Mouse (Mus musculus): ENCODE measurements around the gene Dnmt3b. TPM values are rescaled to one million over a fixed set of nuclear protein-coding genes. Genes with fewer than 3 reads are reported as not detected.
"Not testable (repeated sequence)": the region's sequence is repeated elsewhere in the genome, so short reads cannot be mapped to it uniquely, and the experiment has no call there.

Dnmt3b gene
- total RNA-seq, 2 experiments from 2014 or later = 1.5 to 1.7 TPM

- DNase-seq (ENCODE audit: extremely low spot score in 1 of 2, low spot score in 2 of 2); intact Hi-C loops (cut with DNase I): not testable (repeated sequence)
Measured at GRCm38 (mm10) chr2:153693413-153693812, 44.2 kb downstream of the Dnmt3b start.

GRCm38 (mm10) chr2:153694462-153695085 is 45.3 kb downstream of the Dnmt3b start:
- peak in 1 of 2 experiments; percentile 54 for DNase-seq (ENCODE audit: extremely low spot score in 1 of 2, low spot score in 2 of 2)
- intact Hi-C loops (cut with DNase I) = no loop called here

GRCm38 (mm10) chr2:153696352-153696751 is 47.1 kb downstream of the Dnmt3b start, which contains the start of gene Dnmt3c:
TSS of gene Dnmt3c (plus strand) at chr2:153696652.
- intact Hi-C loops (cut with DNase I) = no loop called here
- no peak for DNase-seq (ENCODE audit: extremely low spot score in 1 of 2, low spot score in 2 of 2)

- intact Hi-C loops (cut with DNase I) = no loop called here
- DNase-seq (ENCODE audit: extremely low spot score in 1 of 2, low spot score in 2 of 2) = no peak
Measured at GRCm38 (mm10) chr2:153703389-153703788, 54.1 kb downstream of the Dnmt3b start.

GRCm38 (mm10) chr2:153710701-153711330 is 61.6 kb downstream of the Dnmt3b start:
- no peak for DNase-seq (ENCODE audit: extremely low spot score in 1 of 2, low spot score in 2 of 2)
- intact Hi-C loops (cut with DNase I) = loop anchor here (5.0 kb wide), 1 partner anchor 91 kb away; no protein-coding TSS in a partner anchor

- intact Hi-C loops (cut with DNase I) = loop anchor here (5.0 kb wide), 1 partner anchor 90 kb away; no protein-coding TSS in a partner anchor
- peak in 1 of 2 experiments; percentile 36 for DNase-seq (ENCODE audit: extremely low spot score in 1 of 2, low spot score in 2 of 2)
Measured at GRCm38 (mm10) chr2:153712646-153713091, 63.4 kb downstream of the Dnmt3b start.

GRCm38 (mm10) chr2:153713227-153713626 is 64.0 kb downstream of the Dnmt3b start:
- DNase-seq (ENCODE audit: extremely low spot score in 1 of 2, low spot score in 2 of 2) = peak; percentile 68 to 81
- intact Hi-C loops (cut with DNase I) = loop anchor here (5.0 kb wide), 1 partner anchor 89 kb away; no protein-coding TSS in a partner anchor

- intact Hi-C loops (cut with DNase I); DNase-seq (ENCODE audit: extremely low spot score in 1 of 2, low spot score in 2 of 2): not testable (repeated sequence)
Measured at GRCm38 (mm10) chr2:153717861-153718260, 68.6 kb downstream of the Dnmt3b start.

- no peak for DNase-seq (ENCODE audit: extremely low spot score in 1 of 2, low spot score in 2 of 2)
- intact Hi-C loops (cut with DNase I) = no loop called here
Measured at GRCm38 (mm10) chr2:153723098-153723497, 73.8 kb downstream of the Dnmt3b start.

- intact Hi-C loops (cut with DNase I) = no loop called here
- DNase-seq (ENCODE audit: extremely low spot score in 1 of 2, low spot score in 2 of 2) = no peak
Measured at GRCm38 (mm10) chr2:153724424-153724823, 75.2 kb downstream of the Dnmt3b start.

- intact Hi-C loops (cut with DNase I) = no loop called here
Measured at GRCm38 (mm10) chr2:153724871-153725270, 75.6 kb downstream of the Dnmt3b start.

GRCm38 (mm10) chr2:153725291-153725690 is 76.0 kb downstream of the Dnmt3b start:
- intact Hi-C loops (cut with DNase I) = no loop called here
- DNase-seq (ENCODE audit: extremely low spot score in 1 of 2, low spot score in 2 of 2) = no peak

More at GRCm38 (mm10) chr2:153724871-153725270, 75.6 kb downstream of the Dnmt3b start:
- DNase-seq (ENCODE audit: extremely low spot score in 1 of 2, low spot score in 2 of 2) = no peak

- intact Hi-C loops (cut with DNase I) = no loop called here
- no peak for DNase-seq (ENCODE audit: extremely low spot score in 1 of 2, low spot score in 2 of 2)
Measured at GRCm38 (mm10) chr2:153734033-153734432, 84.8 kb downstream of the Dnmt3b start.

Other genes with a start within 250 kb of the Dnmt3b start
- not detected for gene 4930404H24Rik, start 156.7 kb upstream of the Dnmt3b start, total RNA-seq (2021)
- 10 to 100 TPM; 55.5 to 62.5 TPM for gene Nol4l, start 119.5 kb upstream of the Dnmt3b start, total RNA-seq (2021)
- 10 to 100 TPM; 32.9 to 36.5 TPM for gene Commd7, start 16.7 kb upstream of the Dnmt3b start, total RNA-seq (2021)
- gene Dnmt3c, start 47.2 kb downstream of the Dnmt3b start, total RNA-seq (2021) = under 1 TPM in 1 of 2 experiments, not detected in 1; 0.17 TPM
- gene Mapre1, start 91.8 kb downstream of the Dnmt3b start, total RNA-seq (2021) = 100 to 1,000 TPM; 183 to 200 TPM
- gene Efcab8, start 130.5 kb downstream of the Dnmt3b start, total RNA-seq (2021) = under 1 TPM; 0.45 to 0.56 TPM
- gene Sun5, start 221.6 kb downstream of the Dnmt3b start, total RNA-seq (2021) = not detected
- not detected for gene Bpifb2, start 225.6 kb downstream of the Dnmt3b start, total RNA-seq (2021)